Mouse (Mus musculus) C2C12 (cell line): ENCODE data around the gene Hsf2bp. TPM values are rescaled to one million over a fixed set of nuclear protein-coding genes. Genes with fewer than 3 reads are reported as not detected.

Experiments used
- H3K27me3 ChIP-seq: one replicate; pipeline ENCODE4 v1.6.1; 2011; ENCODE audit not compliant: control insufficient read depth, insufficient read depth, insufficient read length
- H3K36me3 ChIP-seq: one replicate; pipeline ENCODE4 v1.6.1; 2011; ENCODE audit not compliant: control insufficient read depth, insufficient read depth
- H3K4me3 ChIP-seq: one replicate; pipeline ENCODE4 v1.5.1; 2011; ENCODE audit warnings: mild to moderate bottlenecking, control low read depth; ENCODE audit not compliant: poor library complexity, insufficient read depth, severe bottlenecking
- H3K79me2 ChIP-seq: one replicate; pipeline ENCODE4 v1.6.1; 2011; ENCODE audit not compliant: control insufficient read depth, insufficient read depth
- H3K79me3 ChIP-seq: one replicate; pipeline ENCODE4 v1.6.1; 2011; ENCODE audit warnings: low read depth, control low read depth
- H3ac ChIP-seq: one replicate; pipeline ENCODE3; 2011; ENCODE audit warnings: low read depth; ENCODE audit not compliant: control insufficient read depth, insufficient read length
- CEBPB ChIP-seq: IDR thresholded peaks from one replicate; pipeline ENCODE4 v1.6.1; 2011; ENCODE audit warnings: low read depth, mild to moderate bottlenecking, control low read depth, moderate library complexity
- CTCF ChIP-seq: IDR thresholded peaks from one replicate; pipeline ENCODE4 v1.5.1; 2011; ENCODE audit not compliant: control insufficient read depth, insufficient read depth, insufficient read length
- FOSL1 ChIP-seq: IDR thresholded peaks from one replicate; pipeline ENCODE4 v1.8.0; 2011; ENCODE audit warnings: mild to moderate bottlenecking, low read length; ENCODE audit not compliant: poor library complexity, insufficient read depth, severe bottlenecking
- MAX ChIP-seq: IDR thresholded peaks from one replicate; pipeline ENCODE4 v1.6.1; 2011; ENCODE audit warnings: mild to moderate bottlenecking, control low read depth
- MYOD1 ChIP-seq: IDR thresholded peaks from one replicate; pipeline ENCODE4 v1.6.1; 2011; ENCODE audit warnings: low read depth; ENCODE audit not compliant: control insufficient read depth, insufficient read length
- MYOG ChIP-seq: IDR thresholded peaks from one replicate; pipeline ENCODE4 v1.6.1; 2011; ENCODE audit not compliant: control insufficient read depth, insufficient read length; ENCODE audit errors: extremely low read depth
- USF1 ChIP-seq: IDR thresholded peaks from one replicate; pipeline ENCODE4 v1.6.1; 2011; ENCODE audit warnings: low read depth, mild to moderate bottlenecking, control low read depth, moderate library complexity
- polyA plus RNA-seq: library from polyadenylated mRNA; unstranded; fragments of >200 nt; fragmentation: generic; extraction: Trizol; gene quantifications from one replicate; pipeline ENCODE4 v1.2.1, GENCODE M21; 2012; ENCODE audit warnings: missing spikeins

The Hsf2bp gene
- polyA plus RNA-seq, 1 experiment: 1.1 TPM

DNA sequence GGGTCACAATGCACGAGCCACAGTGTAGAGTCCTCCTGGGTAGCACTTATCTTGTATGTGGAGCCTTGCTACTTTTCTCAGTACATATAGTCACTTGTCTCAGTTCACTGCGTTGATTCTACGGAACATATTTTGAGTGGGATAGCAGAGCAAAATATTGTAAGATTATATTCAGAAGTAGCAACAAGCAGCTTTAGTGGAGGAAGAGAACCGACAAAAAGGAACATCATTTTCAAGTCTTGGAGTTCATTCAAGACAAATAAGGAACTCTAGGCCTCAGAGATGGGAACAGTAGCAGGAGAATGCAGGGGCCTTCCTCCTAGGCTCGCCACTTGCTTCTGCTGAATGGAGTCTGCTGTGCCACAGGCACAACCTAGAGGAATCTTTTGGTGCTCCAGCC, 10.4 kb upstream of the Hsf2bp start:
- H3K79me3 ChIP-seq: peaks cover 49% of the 10 kb centered on the region
- H3K4me3 ChIP-seq: no peak overlapping the region
- H3K79me2 ChIP-seq: peaks cover 61% of the 10 kb centered on the region
- H3K36me3 ChIP-seq: peaks cover 63% of the 10 kb centered on the region
- H3ac ChIP-seq: no peak overlapping the region
- TF ChIP-seq CEBPB (no peak), MYOD1 (no peak), USF1 (no peak), MYOG (no peak), MAX (no peak), FOSL1 (no peak), CTCF (no peak)
- no peaks in the 10 kb centered on the region for H3K27me3 ChIP-seq

DNA sequence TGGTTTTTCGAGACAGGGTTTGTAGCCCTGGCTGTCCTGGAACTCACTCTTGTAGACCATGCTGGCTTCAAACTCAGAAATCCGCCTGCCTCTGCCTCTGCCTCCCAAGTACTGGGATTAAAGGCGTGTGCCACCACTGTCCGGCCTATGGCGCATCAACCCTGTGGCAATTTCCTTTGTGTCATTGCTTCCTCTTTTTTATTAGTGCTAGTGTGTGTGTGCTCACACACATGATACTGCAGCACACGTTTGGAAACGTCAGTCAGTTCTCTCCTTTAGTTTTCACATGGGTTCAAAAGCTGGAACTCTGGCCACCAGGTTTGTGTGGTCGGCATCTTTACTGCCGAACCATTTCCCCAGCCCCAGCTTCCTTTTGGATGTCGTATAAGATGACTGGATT, 4.1 kb upstream of the Hsf2bp start:
- Histone ChIP-seq H3K27me3 (no peaks in the 10 kb centered on the region), H3ac (no peak overlapping the region), H3K79me2 (peaks cover 95% of the 10 kb centered on the region), H3K4me3 (no peak overlapping the region), H3K79me3 (peaks cover 85% of the 10 kb centered on the region), H3K36me3 (peaks cover 38% of the 10 kb centered on the region)
- no peak for TF ChIP-seq CTCF
- TF ChIP-seq CEBPB: no peak
- no peak for TF ChIP-seq USF1
- no peak for TF ChIP-seq FOSL1
- TF ChIP-seq MYOG: no peak
- no peak for TF ChIP-seq MYOD1
- no peak for TF ChIP-seq MAX

GRCm38 (mm10) chr17:32036509-32037438, 625 bp upstream of the Hsf2bp start:
- no peak for TF ChIP-seq MYOG
- TF ChIP-seq MYOD1: no peak
- no peak for TF ChIP-seq CEBPB
- no peak for TF ChIP-seq MAX
- TF ChIP-seq CTCF: no peak
- no peak for TF ChIP-seq FOSL1
- TF ChIP-seq USF1: no peak
- Histone ChIP-seq H3K79me2 (peaks cover 60% of the 10 kb centered on the region), H3K79me3 (peaks cover 52% of the 10 kb centered on the region), H3K4me3 (peak overlapping the region; percentile 91), H3K36me3 (peaks cover 27% of the 10 kb centered on the region), H3ac (peak overlapping the region; percentile 90), H3K27me3 (no peaks in the 10 kb centered on the region)

GRCm38 (mm10) chr17:32034322-32034721, 1.8 kb downstream of the Hsf2bp start:
- Histone ChIP-seq H3K27me3 (no peaks in the 10 kb centered on the region), H3K36me3 (peaks cover 12% of the 10 kb centered on the region), H3K4me3 (no peak overlapping the region), H3K79me3 (peaks cover 29% of the 10 kb centered on the region), H3ac (no peak overlapping the region), H3K79me2 (peaks cover 36% of the 10 kb centered on the region)
- no peak for TF ChIP-seq MYOD1
- TF ChIP-seq FOSL1: no peak
- TF ChIP-seq CEBPB: no peak
- TF ChIP-seq MYOG: no peak
- TF ChIP-seq USF1: no peak
- no peak for TF ChIP-seq MAX
- TF ChIP-seq CTCF: no peak

DNA sequence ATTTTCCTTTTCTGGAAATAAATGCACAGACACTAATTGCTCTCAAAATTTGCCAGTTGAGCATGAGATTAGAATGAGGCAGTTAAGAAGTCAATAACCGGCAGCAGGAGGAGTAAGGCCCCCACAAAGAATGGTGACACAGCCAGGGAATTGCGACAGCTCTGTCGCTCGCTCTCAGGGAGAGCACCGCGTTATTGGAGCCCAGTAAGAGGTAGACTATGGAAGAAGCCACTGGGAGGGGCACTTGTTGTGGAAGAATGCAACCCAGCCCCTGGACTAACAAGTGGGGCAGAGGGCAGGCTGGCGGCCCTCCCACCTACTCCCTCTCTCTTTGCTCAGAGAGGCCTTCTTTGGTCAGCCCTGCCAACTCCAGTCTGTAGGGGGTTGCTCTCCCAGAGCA, 4.5 kb downstream of the Hsf2bp start:
- H3K79me3 ChIP-seq: peaks cover 3% of the 10 kb centered on the region
- no peak overlapping the region for H3K4me3 ChIP-seq
- no peak overlapping the region for H3ac ChIP-seq
- no peaks in the 10 kb centered on the region for H3K36me3 ChIP-seq
- TF ChIP-seq MYOG (no peak), MYOD1 (no peak), USF1 (no peak), MAX (no peak), FOSL1 (no peak), CEBPB (no peak), CTCF (no peak)
- H3K27me3 ChIP-seq: no peaks in the 10 kb centered on the region
- peaks cover 10% of the 10 kb centered on the region for H3K79me2 ChIP-seq
